Mouse (Mus musculus) Patski (cell line): ENCODE measurements at regions not wholly inside any gene's neighbourhood (a gene's known extent, or its start where the extent isn't known, plus 50 kb on each side); places are given as distances from the start of the nearest gene placed in this dataset.

Experiments
- ATAC-seq: fragments of 100-300 bp; one replicate; pipeline ENCODE4 v1.8.0; 2021
- CTCF ChIA-PET: fragments of 350-600 bp; sonication (Branson Sonifier 250); formaldehyde crosslinking; loops from one replicate; lab custom pipeline; 2022; ENCODE audit warnings: inconsistent platforms; lab: Charles Lee
- POLR2A ChIA-PET: fragments of 350-600 bp; sonication (Branson Sonifier 250); formaldehyde crosslinking; loops from one replicate; lab custom pipeline; 2022; ENCODE audit warnings: antibody characterized with exemption, inconsistent platforms; lab: Charles Lee
- DNase-seq: peaks from one replicate; pipeline ENCODE4 v3.0.0-alpha.2; 2011; ENCODE audit warnings: low read depth, low spot score
- H3K27me3 ChIP-seq: fragments of 371-371 bp; one replicate; pipeline ENCODE4 v1.5.1; 2021
- CTCF ChIP-seq: fragments of 100-300 bp; IDR thresholded peaks from one replicate; pipeline ENCODE4 v1.5.1; 2021
- in situ Hi-C: fragments of 300-500 bp; cut with MboI; formaldehyde crosslinking; loops from 3 replicates; pipeline ENCODE4 v1.11.1; 2018; ENCODE audit warnings: low pct_unique_long_range_greater_than_20kb, mixed read lengths

- no peak for DNase-seq
- TF ChIP-seq CTCF, result no peak
- H3K27me3 ChIP-seq, result no peaks in the 10 kb centered on the region
- POLR2A ChIA-PET, result no interaction called here
- CTCF ChIA-PET, result no interaction called here
- no peak for ATAC-seq
- in situ Hi-C loops, result no loop called here
These were observed 153.8 kb downstream of the Lmbrd1 start for GRCm38 (mm10) chr1:24832246-24832645.

- DNase-seq, result no peak
These were observed 188.4 kb downstream of the Lmbrd1 start for GRCm38 (mm10) chr1:24866877-24867276.

GRCm38 (mm10) chr1:24869772-24870171 lies 191.3 kb downstream of the Lmbrd1 start:
- ATAC-seq (no peak), DNase-seq (no peak)
- CTCF ChIA-PET, result no interaction called here
- in situ Hi-C loops, result no loop called here
- H3K27me3 ChIP-seq, result peaks cover 2% of the 10 kb centered on the region
- TF ChIP-seq CTCF, result no peak
- POLR2A ChIA-PET, result no interaction called here

More at GRCm38 (mm10) chr1:24866877-24867276, 188.4 kb downstream of the Lmbrd1 start:
- no peak for ATAC-seq
- no peak for TF ChIP-seq CTCF
- peaks cover 4% of the 10 kb centered on the region for H3K27me3 ChIP-seq
- in situ Hi-C loops, result no loop called here
- CTCF ChIA-PET, result no interaction called here
- POLR2A ChIA-PET, result no interaction called here

- H3K27me3 ChIP-seq, result peaks cover 2% of the 10 kb centered on the region
- ChIA-PET CTCF (no interaction called here), POLR2A (no interaction called here)
- TF ChIP-seq CTCF, result no peak
- in situ Hi-C loops, result no loop called here
- DNase-seq, result no peak
- no peak for ATAC-seq
These were observed 192.4 kb downstream of the Lmbrd1 start for GRCm38 (mm10) chr1:24870685-24871417.

- no peak for DNase-seq
- ATAC-seq, result no peak
- ChIA-PET POLR2A (no interaction called here), CTCF (no interaction called here)
- no peaks in the 10 kb centered on the region for H3K27me3 ChIP-seq
- in situ Hi-C loops, result no loop called here
- TF ChIP-seq CTCF, result no peak
These were observed 198.6 kb downstream of the Lmbrd1 start for GRCm38 (mm10) chr1:24877014-24877413.

- ATAC-seq (no peak), DNase-seq (no peak)
- ChIA-PET CTCF (no interaction called here), POLR2A (no interaction called here)
- in situ Hi-C loops, result no loop called here
- TF ChIP-seq CTCF, result no peak
- H3K27me3 ChIP-seq, result no peaks in the 10 kb centered on the region
These were observed 205.2 kb downstream of the Lmbrd1 start for GRCm38 (mm10) chr1:24883638-24884037.

- no peak for DNase-seq
- CTCF ChIA-PET, result no interaction called here
- TF ChIP-seq CTCF, result peak; percentile 36
- no peaks in the 10 kb centered on the region for H3K27me3 ChIP-seq
- in situ Hi-C loops, result no loop called here
- no peak for ATAC-seq
- POLR2A ChIA-PET, result no interaction called here
These were observed 222.8 kb downstream of the Lmbrd1 start for GRCm38 (mm10) chr1:24901278-24901677.

GRCm38 (mm10) chr1:24938303-24939263 lies 260.2 kb downstream of the Lmbrd1 start:
- no peak for ATAC-seq
- ChIA-PET CTCF (no interaction called here), POLR2A (interaction anchor here (0.7 kb wide), 1 partner anchor 141 kb away, joined by 3 read pairs; no protein-coding TSS in a partner anchor)
- no peaks in the 10 kb centered on the region for H3K27me3 ChIP-seq
- TF ChIP-seq CTCF, result no peak
- DNase-seq, result no peak
- in situ Hi-C loops, result no loop called here

GRCm38 (mm10) chr1:24942757-24943296 lies 264.4 kb downstream of the Lmbrd1 start:
- TF ChIP-seq CTCF, result no peak
- ChIA-PET POLR2A (no interaction called here), CTCF (interaction anchor here (1.0 kb wide), 1 partner anchor 17 kb away, joined by 3 read pairs; no protein-coding TSS in a partner anchor)
- DNase-seq, result no peak
- no peak for ATAC-seq
- H3K27me3 ChIP-seq, result no peaks in the 10 kb centered on the region
- in situ Hi-C loops, result no loop called here

- ChIA-PET POLR2A (no interaction called here), CTCF (interaction anchor here (1.0 kb wide), 1 partner anchor 17 kb away, joined by 3 read pairs; no protein-coding TSS in a partner anchor)
- H3K27me3 ChIP-seq, result no peaks in the 10 kb centered on the region
- TF ChIP-seq CTCF, result no peak
- in situ Hi-C loops, result no loop called here
- no peak for ATAC-seq
- DNase-seq, result no peak
These were observed 265.0 kb downstream of the Lmbrd1 start for GRCm38 (mm10) chr1:24943451-24943850.
